Mouse (Mus musculus): ENCODE results near the gene Nr4a2.

DNA sequence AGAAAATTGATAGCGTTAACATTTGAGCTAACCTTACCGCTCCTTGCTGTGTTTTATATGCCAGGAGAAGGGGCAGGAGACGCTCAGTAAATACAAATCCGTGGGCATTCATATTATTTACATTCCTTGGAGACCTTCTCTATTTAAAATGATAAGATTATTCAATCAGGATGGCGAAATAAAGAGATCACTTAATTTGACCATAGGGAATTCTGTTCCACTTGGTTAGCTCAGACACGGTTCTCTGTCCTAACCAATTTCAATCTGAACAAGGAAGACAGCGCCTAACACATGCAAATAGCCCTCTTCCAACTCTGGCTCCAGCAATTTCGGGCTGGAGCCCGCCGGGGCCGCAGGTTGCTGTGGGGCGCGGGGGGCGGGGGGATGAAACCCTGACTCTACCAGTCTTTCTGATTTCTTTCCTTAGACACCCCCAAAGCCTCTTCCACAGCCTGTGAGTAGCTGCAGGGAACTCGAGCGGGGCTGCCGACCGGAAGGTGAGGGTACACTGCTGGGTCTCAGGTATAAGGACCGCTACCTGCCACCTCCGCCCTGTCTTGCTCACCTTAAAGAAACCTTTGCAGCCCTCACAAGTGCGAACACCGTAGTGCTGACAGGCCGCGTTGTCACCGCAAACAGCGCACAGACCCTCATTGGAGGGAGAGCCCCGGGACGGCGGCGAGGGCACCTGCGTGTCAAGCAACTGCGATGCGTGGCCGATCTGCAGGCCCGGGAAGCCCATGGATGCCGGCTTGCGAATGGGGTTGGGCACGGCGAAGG, 12.6 kb downstream of the Nr4a2 start:
- TF ChIP-seq CTCF (IDR thresholded peaks at IDR 0.05; ENCODE audit: low read depth): no peak
- TF ChIP-seq EP300 (IDR thresholded peaks at IDR 0.05; ENCODE audit: low read depth): no peak
